Comparison of ENCODE assay signal across 20 mouse cellular contexts in the genomic region with DNA sequence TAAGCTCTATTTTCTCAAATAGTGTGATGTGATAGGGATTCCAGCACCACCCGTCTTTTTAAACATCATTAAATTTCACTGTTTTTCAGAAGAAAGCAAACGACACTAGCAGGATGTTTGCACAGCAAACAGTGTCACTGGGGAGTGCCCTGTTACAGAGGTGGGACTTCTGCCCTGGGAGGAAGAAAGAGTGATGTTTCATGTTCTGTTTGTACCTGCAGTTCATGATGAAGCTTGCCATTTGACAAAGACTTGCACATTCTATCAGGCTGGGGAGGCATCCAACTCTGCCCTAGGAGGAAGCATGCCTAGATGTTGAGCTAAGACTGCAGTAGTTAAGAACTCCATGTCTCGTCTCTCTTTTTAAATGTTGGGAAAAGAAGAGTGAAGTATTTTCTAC.
"Had no signal": no experiment of that assay in that cellular context is flagged by ENCODE, and none has a peak within 500 bp of the region (broad histone marks: within the 10 kb centered on the region; RNA-seq: fewer than 3 reads in every experiment).

No protein-coding gene starts in this region.

- H3K9me3 ChIP-seq: lung, embryonic 15.5 days; midbrain, embryonic 10.5 days; midbrain, embryonic 12.5 days; neural tube, embryonic 13.5 days; neural tube, embryonic 15.5 days had no signal

- H3K27ac ChIP-seq: lung, embryonic 15.5 days; midbrain, embryonic 10.5 days; midbrain, embryonic 12.5 days; neural tube, embryonic 13.5 days; neural tube, embryonic 15.5 days had no signal

- H3K4me2 ChIP-seq: lung, embryonic 15.5 days; midbrain, embryonic 12.5 days; neural tube, embryonic 13.5 days; neural tube, embryonic 15.5 days had no signal

- H3K9ac ChIP-seq: liver, postnatal 0 days; lung, embryonic 15.5 days; midbrain, embryonic 12.5 days; neural tube, embryonic 13.5 days; neural tube, embryonic 15.5 days had no signal

- H3K4me3 ChIP-seq: lung, embryonic 15.5 days; midbrain, embryonic 10.5 days; midbrain, embryonic 12.5 days; myocyte; neural tube, embryonic 13.5 days; neural tube, embryonic 15.5 days had no signal

- H3K27me3 ChIP-seq: lung, embryonic 15.5 days; midbrain, embryonic 12.5 days; neural tube, embryonic 13.5 days; neural tube, embryonic 15.5 days had no signal

- H3K4me1 ChIP-seq: lung, embryonic 15.5 days; midbrain, embryonic 12.5 days had no signal

- DNase-seq: liver, postnatal 0 days; lung, adult 2 months; lung, postnatal 14 days; lung, postnatal 4 days; midbrain, embryonic 14.5 days; retina, postnatal 1 day; right cerebral cortex, postnatal 25 days; right cerebral cortex, postnatal 4 days; spleen, adult 18-20 months; thymus, adult 18-20 months; thymus, postnatal 14 days; thymus, postnatal 36 days had no signal

- H3K36me3 ChIP-seq: lung, embryonic 15.5 days; midbrain, embryonic 10.5 days; midbrain, embryonic 12.5 days; neural tube, embryonic 13.5 days; neural tube, embryonic 15.5 days had no signal

- ATAC-seq: liver, postnatal 0 days; lung, postnatal 0 days; midbrain, embryonic 16.5 days had no signal
